Mouse (Mus musculus) gastrocnemius, postnatal 4 days (tissue): Measurements from ENCODE around the gene Olfr1131. TPM values are rescaled to one million over a fixed set of nuclear protein-coding genes. Genes with fewer than 3 reads are reported as not detected.
"Not testable (repeated sequence)": the region's sequence is repeated elsewhere in the genome, so short reads cannot be mapped to it uniquely, and the experiment has no call there.

Experiments used
- DNase-seq, 2 experiments: peaks; one replicate each; pipeline ENCODE4 v3.0.0; 2021 to 2022; ENCODE audit warnings: low spot score in 2 of 2, mixed read lengths in 2 of 2
- long read RNA-seq, 2 experiments: library from polyadenylated mRNA; stranded (forward); transcript quantifications; one replicate each; pipeline ENCODE4 v2.0.0; 2021
- total RNA-seq, 2 experiments: library from RNA; stranded (reverse); gene quantifications; 2 replicates each; pipeline ENCODE4 v1.2.3; 2021

The Olfr1131 gene
- not detected for total RNA-seq
- long read RNA-seq, experiment 1: 0 reads
- long read RNA-seq, experiment 2: 0 reads

- no peak for DNase-seq
Measured at GRCm38 (mm10) chr2:87626804-87627203, at the start of gene Olfr1131. TSS of gene Olfr1131 (plus strand) at chr2:87627104.

GRCm38 (mm10) chr2:87605912-87606311 lies 21.0 kb upstream of the Olfr1131 start, which contains the start of gene Olfr1130:
TSS of gene Olfr1130 (plus strand) at chr2:87606212.
- DNase-seq: not testable (repeated sequence)

GRCm38 (mm10) chr2:87637435-87637834 lies 10.5 kb downstream of the Olfr1131 start, which contains the start of gene Olfr1132:
TSS of gene Olfr1132 (minus strand) at chr2:87637535.
- DNase-seq: no peak

GRCm38 (mm10) chr2:87642441-87642840 lies 15.5 kb downstream of the Olfr1131 start:
- DNase-seq: no peak

- no peak for DNase-seq
Measured at GRCm38 (mm10) chr2:87647274-87647673, 20.4 kb downstream of the Olfr1131 start, which contains the start of gene Olfr1133. TSS of gene Olfr1133 (minus strand) at chr2:87647374.

- no peak for DNase-seq
Measured at GRCm38 (mm10) chr2:87658360-87658759, 31.5 kb downstream of the Olfr1131 start, which contains the start of gene Olfr1134. TSS of gene Olfr1134 (minus strand) at chr2:87658460.

- no peak for DNase-seq
Measured at GRCm38 (mm10) chr2:87673564-87673963, 46.7 kb downstream of the Olfr1131 start, which contains the start of gene Olfr1135. TSS of gene Olfr1135 (minus strand) at chr2:87673664.

Other genes with a start within 250 kb of the Olfr1131 start
- gene Olfr1122, start 241.3 kb upstream of the Olfr1131 start, total RNA-seq: under 1 TPM in 1 of 2 experiments, not detected in 1; 0.05 TPM
- not detected for gene Olfr1123, start 210.5 kb upstream of the Olfr1131 start, total RNA-seq
- not detected for gene Olfr1124, start 196.8 kb upstream of the Olfr1131 start, total RNA-seq
- gene Olfr1126, start 173.1 kb upstream of the Olfr1131 start, total RNA-seq: not detected
- not detected for gene Pramel7, start 130.0 kb upstream of the Olfr1131 start, total RNA-seq
- not detected for gene Pramel6, start 120.5 kb upstream of the Olfr1131 start, total RNA-seq
- not detected for gene Olfr153, start 95.3 kb upstream of the Olfr1131 start, total RNA-seq
- not detected for gene Olfr1128, start 81.6 kb upstream of the Olfr1131 start, total RNA-seq
- gene Olfr1129, start 53.2 kb upstream of the Olfr1131 start, total RNA-seq: not detected
- gene Olfr1130, start 20.9 kb upstream of the Olfr1131 start, total RNA-seq: not detected
- gene Olfr1132, start 10.4 kb downstream of the Olfr1131 start, total RNA-seq: not detected
- gene Olfr1133, start 20.3 kb downstream of the Olfr1131 start, total RNA-seq: not detected
- gene Olfr1134, start 31.4 kb downstream of the Olfr1131 start, total RNA-seq: not detected
- gene Olfr1135, start 46.6 kb downstream of the Olfr1131 start, total RNA-seq: not detected
- not detected for gene Olfr1136, start 66.8 kb downstream of the Olfr1131 start, total RNA-seq
- gene Olfr1137, start 86.1 kb downstream of the Olfr1131 start, total RNA-seq: not detected
- not detected for gene Olfr1138, start 112.9 kb downstream of the Olfr1131 start, total RNA-seq
- not detected for gene Olfr1140, start 116.6 kb downstream of the Olfr1131 start, total RNA-seq
- gene Olfr1141, start 126.9 kb downstream of the Olfr1131 start, total RNA-seq: not detected
- gene Olfr152, start 152.4 kb downstream of the Olfr1131 start, total RNA-seq: not detected
- gene Olfr1143, start 173.5 kb downstream of the Olfr1131 start, total RNA-seq: not detected
- gene Olfr1145, start 182.7 kb downstream of the Olfr1131 start, total RNA-seq: not detected
- not detected for gene Olfr1148, start 203.4 kb downstream of the Olfr1131 start, total RNA-seq
- gene Olfr1150-ps1, start 216.9 kb downstream of the Olfr1131 start, total RNA-seq: not detected
- not detected for gene Olfr1151, start 228.8 kb downstream of the Olfr1131 start, total RNA-seq
- not detected for gene Olfr1152, start 239.4 kb downstream of the Olfr1131 start, total RNA-seq